Mouse (Mus musculus) small intestine, adult 2 months (tissue): ENCODE results near the gene Rab1a. TPM values are rescaled to one million over a fixed set of nuclear protein-coding genes. Genes with fewer than 3 reads are reported as not detected.

Experiments
- H3K27ac ChIP-seq: fragments of 200-500 bp; 2 replicates; pipeline ENCODE4 v1.5.1; 2012; ENCODE audit warnings: low read depth, low read length, control low read depth, inconsistent platforms; ENCODE audit not compliant: insufficient read depth
- H3K27me3 ChIP-seq: fragments of 200-500 bp; 2 replicates; pipeline ENCODE4 v1.6.1; 2012; ENCODE audit warnings: mild to moderate bottlenecking, moderate library complexity, low read length, inconsistent platforms; ENCODE audit not compliant: control insufficient read depth, insufficient read depth
- H3K36me3 ChIP-seq: fragments of 200-500 bp; 2 replicates; pipeline ENCODE4 v1.6.1; 2012; ENCODE audit warnings: mild to moderate bottlenecking, low read length, control low read depth, inconsistent platforms; ENCODE audit not compliant: control insufficient read depth, insufficient read depth
- H3K4me1 ChIP-seq: fragments of 200-500 bp; 2 replicates; pipeline ENCODE4 v1.6.1; 2012; ENCODE audit warnings: low read length, inconsistent platforms, mixed read lengths; ENCODE audit not compliant: control insufficient read depth, insufficient read depth, insufficient read length
- H3K4me3 ChIP-seq: fragments of 200-500 bp; 2 replicates; pipeline ENCODE4 v1.5.1; 2012; ENCODE audit warnings: low read depth, mild to moderate bottlenecking, control low read depth, inconsistent platforms, low read length, moderate library complexity
- CTCF ChIP-seq: fragments of 200-500 bp; IDR thresholded peaks from 2 replicates; pipeline ENCODE4 v1.5.1; 2012; ENCODE audit warnings: low read depth, mild to moderate bottlenecking, control low read depth, inconsistent platforms, low read length, moderate library complexity, mixed read lengths; ENCODE audit not compliant: insufficient replicate concordance, insufficient read length; ENCODE audit errors: extremely low read depth
- POLR2A ChIP-seq: fragments of 200-500 bp; IDR thresholded peaks from 2 replicates; pipeline ENCODE4 v1.6.1; 2012; ENCODE audit warnings: low read depth, mild to moderate bottlenecking, control low read depth, inconsistent platforms, low read length, moderate library complexity
- WGBS: fragments of 180-500 bp; shearing (Covaris S2); methylation state at CpG from one replicate; pipeline ENCODE4 v1.1.7; 2018; 5-methylcytosine and 5-hydroxymethylcytosine counted together
- polyA plus RNA-seq: library from polyadenylated mRNA; depleted of rRNA; stranded (reverse); fragments of >200 nt; gene quantifications from 2 replicates; pipeline ENCODE4 v1.2.3, GENCODE M21; 2012

Rab1a gene
- polyA plus RNA-seq, 1 experiment, result 60.0 TPM

- TF ChIP-seq POLR2A, result no peak
- no peak for TF ChIP-seq CTCF
- H3K27me3 ChIP-seq, result no peaks in the 10 kb centered on the region
- WGBS, result 73% methylated on average over 3 of the region's 3 CpGs
- H3K36me3 ChIP-seq, result peaks cover 73% of the 10 kb centered on the region
- no peak overlapping the region for H3K4me3 ChIP-seq
- no peaks in the 10 kb centered on the region for H3K4me1 ChIP-seq
- no peak overlapping the region for H3K27ac ChIP-seq
Observed at GRCm38 (mm10) chr11:20234233-20234632, 33.0 kb downstream of the Rab1a start.

GRCm38 (mm10) chr11:20237018-20237417 is 35.8 kb downstream of the Rab1a start:
- Histone ChIP-seq H3K27ac (no peak overlapping the region), H3K4me3 (no peak overlapping the region), H3K36me3 (peaks cover 66% of the 10 kb centered on the region), H3K4me1 (no peaks in the 10 kb centered on the region), H3K27me3 (no peaks in the 10 kb centered on the region)
- 82% methylated on average over 7 of the region's 7 CpGs for WGBS
- TF ChIP-seq POLR2A, result no peak
- TF ChIP-seq CTCF, result no peak

- 92% methylated on average over 3 of the region's 3 CpGs for WGBS
- Histone ChIP-seq H3K36me3 (peaks cover 58% of the 10 kb centered on the region), H3K4me3 (no peak overlapping the region), H3K27ac (no peak overlapping the region), H3K4me1 (no peaks in the 10 kb centered on the region), H3K27me3 (no peaks in the 10 kb centered on the region)
- TF ChIP-seq POLR2A (no peak), CTCF (no peak)
Observed at GRCm38 (mm10) chr11:20237976-20238375, 36.7 kb downstream of the Rab1a start.

GRCm38 (mm10) chr11:20239279-20239861 is 38.1 kb downstream of the Rab1a start:
- H3K27ac ChIP-seq, result no peak overlapping the region
- TF ChIP-seq POLR2A, result no peak
- no peak for TF ChIP-seq CTCF
- no peaks in the 10 kb centered on the region for H3K4me1 ChIP-seq
- 91% methylated on average over 9 of the region's 9 CpGs for WGBS
- no peaks in the 10 kb centered on the region for H3K27me3 ChIP-seq
- H3K36me3 ChIP-seq, result peaks cover 51% of the 10 kb centered on the region
- no peak overlapping the region for H3K4me3 ChIP-seq

GRCm38 (mm10) chr11:20240331-20240730 is 39.1 kb downstream of the Rab1a start:
- Histone ChIP-seq H3K27ac (no peak overlapping the region), H3K4me1 (no peaks in the 10 kb centered on the region), H3K4me3 (no peak overlapping the region), H3K36me3 (peaks cover 46% of the 10 kb centered on the region), H3K27me3 (no peaks in the 10 kb centered on the region)
- TF ChIP-seq POLR2A, result no peak
- WGBS, result 80% methylated on average over 5 of the region's 5 CpGs

GRCm38 (mm10) chr11:20241311-20241710 is 40.1 kb downstream of the Rab1a start:
- no peak overlapping the region for H3K27ac ChIP-seq
- H3K4me3 ChIP-seq, result no peak overlapping the region
- H3K4me1 ChIP-seq, result no peaks in the 10 kb centered on the region
- H3K27me3 ChIP-seq, result no peaks in the 10 kb centered on the region
- peaks cover 38% of the 10 kb centered on the region for H3K36me3 ChIP-seq
- TF ChIP-seq CTCF (no peak), POLR2A (no peak)
- WGBS, result 93% methylated on average over 7 of the region's 7 CpGs

GRCm38 (mm10) chr11:20242366-20243056 is 41.3 kb downstream of the Rab1a start:
- H3K36me3 ChIP-seq, result peaks cover 27% of the 10 kb centered on the region
- H3K4me3 ChIP-seq, result no peak overlapping the region
- WGBS, result 85% methylated on average over 6 of the region's 6 CpGs

More at GRCm38 (mm10) chr11:20242366-20243056, 41.3 kb downstream of the Rab1a start:
- Histone ChIP-seq H3K4me1 (no peaks in the 10 kb centered on the region), H3K27ac (no peak overlapping the region), H3K27me3 (no peaks in the 10 kb centered on the region)
- TF ChIP-seq POLR2A, result no peak
- TF ChIP-seq CTCF, result no peak
